Mouse (Mus musculus): Measurements from ENCODE around the gene Col27a1. TPM values are rescaled to one million over a fixed set of nuclear protein-coding genes. Genes with fewer than 3 reads are reported as not detected.

Col27a1 gene
- polyA plus RNA-seq, 2 experiments: 34.1 to 134 TPM

- ATAC-seq (ENCODE audit: low FRiP score, low read depth) (no peak), DNase-seq (ENCODE audit: low spot score) (no peak)
- Histone ChIP-seq H3K27me3 (ENCODE audit: control insufficient read depth, insufficient read depth, low read length) (no peaks in the 10 kb centered on the region), H3K36me3 (ENCODE audit: control insufficient read depth, insufficient read depth, low read length) (peaks cover 74% of the 10 kb centered on the region), H3K4me2 (replicated peaks; ENCODE audit: low read depth, low read length, severe bottlenecking) (no peak overlapping the region), H3K9me3 (ENCODE audit: control insufficient read depth, low read length) (no peaks in the 10 kb centered on the region), H3K4me3 (replicated peaks; ENCODE audit: low read length) (no peak overlapping the region), H3K4me1 (ENCODE audit: control insufficient read depth, insufficient read depth, low read length) (no peaks in the 10 kb centered on the region), H3K27ac (replicated peaks; ENCODE audit: low read depth, low read length) (no peak overlapping the region), H3K9ac (ENCODE audit: low read depth, low read length, severe bottlenecking) (no peak overlapping the region)
- 94% methylated on average over 4 of the region's 4 CpGs for WGBS
- TF ChIP-seq POLR2A (IDR thresholded peaks at IDR 0.05; ENCODE audit: borderline replicate concordance, extremely low read depth, insufficient read depth, insufficient read length): no peak
These were observed 169.0 kb downstream of the Col27a1 start for GRCm38 (mm10) chr4:63382676-63383369.

GRCm38 (mm10) chr4:63383474-63383873, 169.7 kb downstream of the Col27a1 start:
- no peaks in the 10 kb centered on the region for H3K4me1 ChIP-seq (ENCODE audit: control insufficient read depth, insufficient read depth, low read length)
- ATAC-seq (ENCODE audit: low FRiP score, low read depth) (no peak), DNase-seq (ENCODE audit: low spot score) (no peak)
- no peak overlapping the region for H3K4me3 ChIP-seq (replicated peaks; ENCODE audit: low read length)
- peaks cover 68% of the 10 kb centered on the region for H3K36me3 ChIP-seq (ENCODE audit: control insufficient read depth, insufficient read depth, low read length)
- no peak overlapping the region for H3K27ac ChIP-seq (replicated peaks; ENCODE audit: low read depth, low read length)
- no peak overlapping the region for H3K9ac ChIP-seq (ENCODE audit: low read depth, low read length, severe bottlenecking)
- no peak overlapping the region for H3K4me2 ChIP-seq (replicated peaks; ENCODE audit: low read depth, low read length, severe bottlenecking)
- TF ChIP-seq POLR2A (IDR thresholded peaks at IDR 0.05; ENCODE audit: borderline replicate concordance, extremely low read depth, insufficient read depth, insufficient read length): no peak
- no peaks in the 10 kb centered on the region for H3K9me3 ChIP-seq (ENCODE audit: control insufficient read depth, low read length)
- WGBS: 82% methylated on average over 12 of the region's 12 CpGs
- H3K27me3 ChIP-seq (ENCODE audit: control insufficient read depth, insufficient read depth, low read length): no peaks in the 10 kb centered on the region

GRCm38 (mm10) chr4:63384262-63384661, 170.5 kb downstream of the Col27a1 start:
- WGBS: 89% methylated on average over 4 of the region's 4 CpGs
- no peak overlapping the region for H3K4me3 ChIP-seq (replicated peaks; ENCODE audit: low read length)
- H3K36me3 ChIP-seq (ENCODE audit: control insufficient read depth, insufficient read depth, low read length): peaks cover 60% of the 10 kb centered on the region
- DNase-seq (ENCODE audit: low spot score): no peak
- H3K4me1 ChIP-seq (ENCODE audit: control insufficient read depth, insufficient read depth, low read length): peaks cover 1% of the 10 kb centered on the region; the same call in 1 of the 2 replicates
- H3K27ac ChIP-seq (replicated peaks; ENCODE audit: low read depth, low read length): no peak overlapping the region
- H3K9ac ChIP-seq (ENCODE audit: low read depth, low read length, severe bottlenecking): no peak overlapping the region
- no peak overlapping the region for H3K4me2 ChIP-seq (replicated peaks; ENCODE audit: low read depth, low read length, severe bottlenecking)
- H3K27me3 ChIP-seq (ENCODE audit: control insufficient read depth, insufficient read depth, low read length): no peaks in the 10 kb centered on the region
- no peak for ATAC-seq (ENCODE audit: low FRiP score, low read depth)
- no peaks in the 10 kb centered on the region for H3K9me3 ChIP-seq (ENCODE audit: control insufficient read depth, low read length)
- TF ChIP-seq POLR2A (IDR thresholded peaks at IDR 0.05; ENCODE audit: borderline replicate concordance, extremely low read depth, insufficient read depth, insufficient read length): no peak

MicroRNAs encoded within 50 kb of the gene (microRNA counts, 519-probe panel; counts per million panel counts)
- 2,874 counts per million, percentile 52 among the panel's probes with 10 or more counts for microRNA mmu-miR-455

Small RNA genes within 50 kb of the gene (microRNA-seq; reads per million reads assigned to microRNA genes)
- 4,199 reads per million, percentile 87 among the genes with 10 or more reads in this experiment for gene Mir455

Other genes starting within 250 kb of the Col27a1 start
- gene Zfp618, start 248.4 kb upstream of the Col27a1 start, polyA plus RNA-seq (2012; rRNA removed): 32.0 and 39.6 TPM in 2 replicates
- gene Zfp618, start 248.4 kb upstream of the Col27a1 start, polyA plus RNA-seq (2014; fragmentation: Nextera tagmentation; extraction: Ambion mirVana): 24.9 and 35.4 TPM in 2 replicates
- 0.14 and 0.31 TPM in 2 replicates for gene Ambp, start 59.2 kb upstream of the Col27a1 start, polyA plus RNA-seq (2012; rRNA removed)
- gene Ambp, start 59.2 kb upstream of the Col27a1 start, polyA plus RNA-seq (2014; fragmentation: Nextera tagmentation; extraction: Ambion mirVana): not detected in 2 replicates
- gene Kif12, start 41.9 kb upstream of the Col27a1 start, polyA plus RNA-seq (2012; rRNA removed): 1.3 and 1.4 TPM in 2 replicates
- gene Kif12, start 41.9 kb upstream of the Col27a1 start, polyA plus RNA-seq (2014; fragmentation: Nextera tagmentation; extraction: Ambion mirVana): 0.14 and 0.40 TPM in 2 replicates
- 0.28 TPM in 1 of 2 replicates, not detected in the other for gene Orm1, start 130.6 kb downstream of the Col27a1 start, polyA plus RNA-seq (2012; rRNA removed)
- gene Orm1, start 130.6 kb downstream of the Col27a1 start, polyA plus RNA-seq (2014; fragmentation: Nextera tagmentation; extraction: Ambion mirVana): 0.43 and 1.6 TPM in 2 replicates
- gene Orm3, start 142.2 kb downstream of the Col27a1 start, polyA plus RNA-seq (2012; rRNA removed): not detected in 2 replicates
- not detected in 2 replicates for gene Orm3, start 142.2 kb downstream of the Col27a1 start, polyA plus RNA-seq (2014; fragmentation: Nextera tagmentation; extraction: Ambion mirVana)
- gene Orm2, start 148.4 kb downstream of the Col27a1 start, polyA plus RNA-seq (2012; rRNA removed): not detected in 2 replicates
- not detected in 2 replicates for gene Orm2, start 148.4 kb downstream of the Col27a1 start, polyA plus RNA-seq (2014; fragmentation: Nextera tagmentation; extraction: Ambion mirVana)
- gene Akna, start 189.3 kb downstream of the Col27a1 start, polyA plus RNA-seq (2012; rRNA removed): 6.2 and 7.1 TPM in 2 replicates
- gene Akna, start 189.3 kb downstream of the Col27a1 start, polyA plus RNA-seq (2014; fragmentation: Nextera tagmentation; extraction: Ambion mirVana): 5.4 and 7.0 TPM in 2 replicates